Mouse (Mus musculus) kidney, postnatal 10 days (tissue): Measurements from ENCODE around the gene Uroc1.
A peak's percentile ranks its signal among the peaks of the same experiment; 100 is the strongest.

ENCODE experiments used
- DNase-seq: peaks from one replicate; pipeline ENCODE4 v3.0.0; 2021; ENCODE audit warnings: mixed read lengths

Uroc1 gene

GRCm38 (mm10) chr6:90332561-90333425 lies at the start of gene Uroc1:
TSS of gene Uroc1 (plus strand) at chr6:90333284.
- DNase-seq = peak; percentile 19

DNA sequence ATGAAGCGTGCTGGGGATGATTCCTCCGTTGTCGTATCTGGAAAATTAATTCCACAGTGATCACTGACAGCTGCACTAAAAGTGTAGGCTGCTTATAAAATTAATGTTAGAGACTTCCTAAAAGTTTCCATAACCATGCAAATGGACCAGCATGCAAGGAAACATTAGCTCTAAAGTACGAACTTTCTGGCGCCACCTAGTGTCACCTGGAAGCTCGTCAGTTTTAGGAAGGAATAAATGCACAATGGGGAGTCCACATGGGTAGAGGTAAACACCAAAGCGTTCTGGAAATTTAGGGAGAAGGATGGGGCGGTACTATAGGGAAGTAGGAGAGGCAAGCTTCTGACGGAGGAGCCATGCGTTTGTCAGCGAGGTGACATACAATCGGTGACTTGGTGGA lies 44.8 kb upstream of the Uroc1 start:
- peak; percentile 31 for DNase-seq

- no peak for DNase-seq
Measured at GRCm38 (mm10) chr6:90300919-90301318, 32.2 kb upstream of the Uroc1 start, which contains the start of gene BC048671. TSS of gene BC048671 (plus strand) at chr6:90301219.

DNA sequence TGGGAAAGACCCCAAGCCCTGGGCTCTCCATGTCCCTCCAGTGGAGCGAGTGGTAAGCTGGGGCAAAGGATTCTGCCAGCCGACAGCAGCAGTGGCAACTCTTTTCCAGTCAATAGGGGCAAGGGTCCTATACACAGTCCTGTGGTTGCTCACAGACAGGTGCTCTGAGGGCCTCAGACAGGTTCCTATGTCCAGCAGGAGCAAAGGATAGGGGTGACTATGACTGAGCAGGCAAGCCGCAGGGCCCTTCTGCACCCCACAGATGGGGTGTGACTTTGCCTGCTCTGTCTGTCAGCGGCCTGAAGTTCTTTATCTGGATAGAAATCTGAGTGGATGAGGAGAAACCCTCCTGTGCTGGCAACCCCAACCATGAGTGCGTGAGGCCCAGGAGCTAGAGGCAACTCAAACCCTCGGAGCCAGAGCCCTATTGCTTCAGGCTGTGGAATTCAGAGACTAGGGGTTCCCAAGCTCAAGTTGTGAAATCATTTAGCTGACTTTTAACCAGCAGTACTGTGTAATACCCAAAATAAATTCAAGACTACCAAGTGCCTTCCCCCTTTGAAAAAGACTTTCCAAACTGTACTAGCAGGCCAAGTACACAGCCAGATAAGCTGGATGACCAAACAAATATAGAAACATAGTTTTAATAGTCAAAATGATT lies 26.6 kb upstream of the Uroc1 start:
- peak; percentile 2 for DNase-seq

- no peak for DNase-seq
Measured at GRCm38 (mm10) chr6:90308839-90309778, 24.0 kb upstream of the Uroc1 start.

DNA sequence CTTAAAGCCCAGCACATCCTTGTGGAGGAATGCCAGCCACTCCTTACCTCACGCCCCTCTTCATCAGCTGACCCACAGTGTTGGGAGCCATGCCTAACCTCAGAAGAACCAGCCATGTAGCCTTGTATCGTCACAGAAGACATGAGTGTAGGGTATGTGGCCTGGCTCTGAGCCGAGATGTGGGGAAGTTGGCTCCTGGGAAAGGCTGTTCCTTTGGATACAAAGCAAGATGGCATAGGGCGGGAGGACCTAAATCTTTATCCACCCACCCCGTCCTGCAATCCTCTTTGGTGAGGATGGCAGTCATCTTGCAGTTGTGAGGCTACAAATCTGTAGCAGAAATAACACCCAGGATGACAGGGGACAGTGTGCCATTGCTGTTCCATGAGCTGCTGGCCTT lies 17.1 kb upstream of the Uroc1 start:
- no peak for DNase-seq

DNA sequence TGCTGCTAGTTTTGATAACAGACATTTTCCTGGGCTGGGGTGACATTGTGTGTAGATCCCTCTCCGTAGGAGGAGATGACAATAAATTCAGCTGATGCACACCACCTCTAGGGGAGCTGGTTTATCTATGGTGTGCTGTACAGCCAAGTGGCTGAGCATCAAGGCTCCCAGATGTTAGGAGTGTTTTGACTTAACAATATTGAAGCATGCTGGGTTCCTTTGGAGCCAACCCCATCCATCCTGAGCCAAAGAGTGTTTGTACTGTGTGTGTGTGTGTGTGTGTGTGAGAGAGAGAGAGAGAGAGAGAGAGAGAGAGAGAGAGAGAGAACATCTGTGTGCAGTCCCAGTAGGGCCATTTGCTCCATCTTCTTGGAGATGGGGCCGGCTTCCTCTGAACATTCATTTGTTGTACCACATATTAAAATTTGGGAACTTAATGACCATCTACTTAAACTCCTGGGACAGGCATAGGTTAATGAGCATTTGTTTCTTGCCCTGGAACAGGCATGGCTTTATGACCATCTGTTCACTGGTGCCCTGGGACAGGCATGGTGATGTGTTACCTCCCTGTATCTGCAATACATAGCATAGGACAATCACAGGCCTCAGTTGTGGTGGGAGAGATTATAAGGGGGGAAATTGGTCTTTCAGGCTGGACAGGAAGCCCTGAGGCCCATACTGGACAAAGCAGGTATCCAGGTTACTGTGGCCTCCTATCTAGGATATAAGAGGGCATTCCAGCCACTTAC lies 15.4 kb upstream of the Uroc1 start:
- DNase-seq = no peak

DNA sequence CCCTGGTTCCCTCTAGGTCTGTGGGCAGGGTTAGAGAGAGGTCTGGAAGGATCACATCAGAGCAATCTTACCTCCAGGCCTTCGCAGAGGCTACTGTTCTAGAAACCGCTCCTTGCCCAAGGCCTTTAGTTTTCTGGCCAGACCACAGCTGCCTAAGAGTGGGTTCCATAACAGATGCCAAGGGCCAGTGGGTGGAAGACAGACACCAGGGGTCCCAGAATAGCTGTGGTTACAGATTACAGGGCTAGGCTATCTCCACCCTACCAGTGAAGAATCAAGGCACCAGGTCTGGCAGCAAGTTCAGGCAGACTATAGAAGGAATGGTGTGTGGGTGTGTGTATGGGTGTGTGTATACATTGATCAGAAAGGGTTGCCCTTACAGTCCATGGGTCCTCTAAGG lies 14.1 kb upstream of the Uroc1 start:
- DNase-seq = no peak

GRCm38 (mm10) chr6:90319475-90320191 lies 13.5 kb upstream of the Uroc1 start:
- peak; percentile 35 for DNase-seq

GRCm38 (mm10) chr6:90320429-90320828 lies 12.7 kb upstream of the Uroc1 start:
- DNase-seq = peak; percentile 42

DNA sequence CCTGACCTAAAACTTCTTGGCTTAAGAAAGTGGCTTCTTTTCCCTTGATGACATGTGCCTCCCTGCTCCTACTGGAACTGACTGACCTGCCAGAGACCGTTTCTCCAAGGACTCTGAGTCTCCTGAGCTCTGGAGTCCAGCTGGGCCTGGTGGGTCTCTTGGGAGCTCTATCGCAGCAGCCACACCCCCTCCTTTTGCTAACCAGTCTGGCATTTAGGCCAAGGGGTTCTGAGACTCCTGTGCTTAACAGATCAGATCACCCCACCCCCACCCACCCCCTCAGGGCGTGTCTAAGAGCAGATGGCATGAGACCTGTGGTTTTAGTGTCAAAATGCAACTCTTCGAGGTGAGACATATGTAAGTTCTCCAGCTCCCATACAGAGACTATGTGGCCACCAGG lies 11.3 kb upstream of the Uroc1 start:
- no peak for DNase-seq

GRCm38 (mm10) chr6:90324026-90324425 lies 9.1 kb upstream of the Uroc1 start:
- DNase-seq = no peak

GRCm38 (mm10) chr6:90324463-90324862 lies 8.6 kb upstream of the Uroc1 start:
- DNase-seq = no peak

GRCm38 (mm10) chr6:90324991-90325390 lies 8.1 kb upstream of the Uroc1 start, which contains the start of gene Chst13:
TSS of gene Chst13 (minus strand) at chr6:90325185.
- DNase-seq = peak; percentile 39

GRCm38 (mm10) chr6:90327670-90328069 lies 5.4 kb upstream of the Uroc1 start:
- peak; percentile 33 for DNase-seq

DNA sequence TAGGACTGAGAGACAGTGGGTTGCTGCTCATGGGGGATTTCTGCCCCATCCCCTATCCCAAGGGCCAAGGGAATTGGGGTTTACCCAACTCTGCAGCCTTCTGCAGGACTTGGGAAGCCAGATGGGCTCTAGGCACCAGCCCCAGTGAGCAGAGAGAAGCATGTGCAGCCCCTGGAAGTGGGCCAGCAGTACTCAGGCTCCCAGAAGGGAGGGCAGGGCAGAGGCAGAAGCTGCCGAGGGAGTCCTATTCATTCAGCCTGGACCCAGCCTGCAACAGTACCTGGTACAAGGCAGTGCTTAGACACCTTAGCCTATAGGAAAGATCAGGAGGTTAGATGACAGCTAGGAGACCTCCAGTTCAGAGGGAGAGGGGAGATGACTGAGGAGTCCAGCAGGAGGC lies 3.1 kb upstream of the Uroc1 start:
- DNase-seq = peak; percentile 67

DNA sequence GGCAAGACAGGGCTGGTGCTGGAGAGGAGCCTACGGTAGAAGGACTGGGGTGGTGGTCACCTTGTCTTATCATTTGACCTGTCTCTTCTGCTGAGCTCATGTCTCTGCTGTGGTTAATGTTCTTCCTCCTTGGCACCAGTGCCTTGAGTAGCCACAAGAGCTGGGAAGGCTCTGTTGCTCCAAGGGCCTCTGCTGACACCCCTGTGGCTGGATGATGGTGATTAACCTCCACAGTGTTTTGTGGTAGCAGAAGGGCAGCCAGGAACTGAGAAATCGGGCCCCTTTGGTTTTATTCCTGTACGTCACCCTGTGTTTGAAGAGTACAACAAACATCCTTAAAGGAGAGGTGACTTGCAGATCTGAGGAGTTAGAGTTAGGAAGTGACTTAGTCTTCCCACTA lies 1.2 kb downstream of the Uroc1 start:
- no peak for DNase-seq

GRCm38 (mm10) chr6:90342343-90342742 lies 9.3 kb downstream of the Uroc1 start:
- DNase-seq = no peak

DNA sequence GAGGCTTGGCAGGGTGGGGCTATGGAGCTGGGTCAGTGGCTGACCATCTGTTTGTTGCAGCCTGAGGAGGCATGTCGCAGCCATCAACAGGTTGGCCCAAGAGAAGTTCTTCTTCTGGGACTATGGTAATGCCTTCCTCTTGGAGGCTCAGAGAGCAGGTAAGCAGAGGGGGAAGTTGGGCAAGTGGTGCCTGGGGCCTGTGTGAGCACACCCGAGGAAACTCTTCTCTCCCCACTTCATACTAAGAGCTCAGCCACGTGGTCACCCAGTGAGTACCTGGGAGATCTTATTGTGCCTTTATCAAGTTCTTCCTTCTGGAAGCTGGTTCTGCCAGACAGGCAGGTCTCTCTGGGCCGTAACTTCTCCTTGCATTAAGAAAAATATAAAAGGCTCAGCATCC lies 14.1 kb downstream of the Uroc1 start:
- DNase-seq = no peak

GRCm38 (mm10) chr6:90348500-90348899 lies 15.4 kb downstream of the Uroc1 start:
- DNase-seq = no peak

GRCm38 (mm10) chr6:90350011-90350410 lies 16.9 kb downstream of the Uroc1 start:
- no peak for DNase-seq

DNA sequence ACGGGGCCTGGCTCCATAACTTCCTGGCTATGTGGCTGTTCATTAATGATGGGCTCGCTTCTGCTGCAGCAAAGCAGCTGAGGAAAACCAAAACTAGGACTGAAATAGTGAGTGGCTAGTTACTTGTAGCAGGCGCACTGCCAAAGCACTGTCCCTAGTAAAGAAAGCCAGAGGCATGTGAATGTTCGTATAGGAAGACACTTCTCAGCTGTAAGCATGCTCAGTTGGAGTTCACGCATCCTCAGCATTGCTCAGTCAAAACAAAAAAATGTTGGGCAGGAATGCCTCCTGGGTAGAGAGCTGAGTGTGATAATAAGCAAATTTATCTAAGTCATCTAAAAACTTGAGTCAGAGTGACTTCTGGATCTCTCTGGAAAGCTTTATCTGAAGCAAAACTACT lies 25.1 kb downstream of the Uroc1 start:
- peak; percentile 20 for DNase-seq
